Mouse (Mus musculus): ENCODE results near the gene Scrn3.

- TF ChIP-seq POLR2A (IDR thresholded peaks at IDR 0.05; ENCODE audit: control insufficient read depth, low read depth, low read length), result no peak
- TF ChIP-seq CTCF (IDR thresholded peaks at IDR 0.05; ENCODE audit: control insufficient read depth, insufficient read depth, insufficient replicate concordance, low read depth, low read length), result no peak
Measured at GRCm38 (mm10) chr2:73348221-73348620, 35.8 kb downstream of the Scrn3 start.

All from testis, adult 2 months (tissue).